Mouse (Mus musculus) kidney, embryonic 14.5 days (tissue): ENCODE results near the gene 9030025P20Rik. TPM values are rescaled to one million over a fixed set of nuclear protein-coding genes. Genes with fewer than 3 reads are reported as not detected.
"Not testable (repeated sequence)": the region's sequence is repeated elsewhere in the genome, so short reads cannot be mapped to it uniquely, and the experiment has no call there.

ENCODE experiments used
- ATAC-seq: fragments of 200-750 bp; cut with Nextera tagmentation; 2 replicates; pipeline ENCODE4 v1.8.0; 2017; ENCODE audit warnings: moderate number of reproducible peaks, mild to moderate bottlenecking, moderate TSS enrichment, moderate library complexity; ENCODE audit not compliant: low FRiP score, low TSS enrichment
- H3K27ac ChIP-seq: fragments of 300-500 bp; sonication (generic); 2 replicates; pipeline ENCODE4 v1.5.1; 2014; ENCODE audit warnings: low read depth, mild to moderate bottlenecking, low read length, moderate library complexity, mixed read lengths
- H3K27me3 ChIP-seq: fragments of 300-500 bp; sonication (generic); 2 replicates; pipeline ENCODE4 v1.6.1; 2014; ENCODE audit warnings: mild to moderate bottlenecking, low read length; ENCODE audit not compliant: control insufficient read depth, insufficient read depth
- H3K36me3 ChIP-seq: fragments of 300-500 bp; sonication (generic); 2 replicates; pipeline ENCODE4 v1.6.1; 2014; ENCODE audit warnings: low read length, mixed read lengths; ENCODE audit not compliant: control insufficient read depth, insufficient read depth
- H3K4me1 ChIP-seq: fragments of 300-500 bp; sonication (generic); 2 replicates; pipeline ENCODE4 v1.6.1; 2014; ENCODE audit warnings: low read length, mixed read lengths; ENCODE audit not compliant: control insufficient read depth, insufficient read depth
- H3K4me2 ChIP-seq: fragments of 300-500 bp; sonication (generic); replicated peaks from 2 replicates; pipeline ENCODE4 v1.6.1; 2014; ENCODE audit warnings: low read depth, mild to moderate bottlenecking, low read length
- H3K4me3 ChIP-seq: fragments of 300-500 bp; sonication (generic); 2 replicates; pipeline ENCODE4 v1.5.1; 2014; ENCODE audit warnings: mild to moderate bottlenecking, low read length
- H3K9ac ChIP-seq: fragments of 300-500 bp; sonication (generic); 2 replicates; pipeline ENCODE4 v1.6.1; 2014; ENCODE audit warnings: low read depth, mild to moderate bottlenecking, low read length, moderate library complexity
- H3K9me3 ChIP-seq: fragments of 300-500 bp; sonication (generic); 2 replicates; pipeline ENCODE4 v1.6.1; 2016; ENCODE audit warnings: low read length; ENCODE audit not compliant: control insufficient read depth
- WGBS: fragments of 180-500 bp; shearing (Covaris S2); extraction: QIAGEN DNeasy Blood & Tissue Kit; methylation state at CpG from one replicate; pipeline ENCODE4 v1.1.7; 2014; 5-methylcytosine and 5-hydroxymethylcytosine counted together
- polyA plus RNA-seq: library from polyadenylated mRNA; unstranded; fragments of >200 nt; fragmentation: Nextera tagmentation; extraction: Ambion mirVana; gene quantifications from 2 replicates; pipeline ENCODE4 v1.2.1, GENCODE M21; 2014

The 9030025P20Rik gene
- polyA plus RNA-seq, 1 experiment from 2014 or later: 8.0 TPM

DNA sequence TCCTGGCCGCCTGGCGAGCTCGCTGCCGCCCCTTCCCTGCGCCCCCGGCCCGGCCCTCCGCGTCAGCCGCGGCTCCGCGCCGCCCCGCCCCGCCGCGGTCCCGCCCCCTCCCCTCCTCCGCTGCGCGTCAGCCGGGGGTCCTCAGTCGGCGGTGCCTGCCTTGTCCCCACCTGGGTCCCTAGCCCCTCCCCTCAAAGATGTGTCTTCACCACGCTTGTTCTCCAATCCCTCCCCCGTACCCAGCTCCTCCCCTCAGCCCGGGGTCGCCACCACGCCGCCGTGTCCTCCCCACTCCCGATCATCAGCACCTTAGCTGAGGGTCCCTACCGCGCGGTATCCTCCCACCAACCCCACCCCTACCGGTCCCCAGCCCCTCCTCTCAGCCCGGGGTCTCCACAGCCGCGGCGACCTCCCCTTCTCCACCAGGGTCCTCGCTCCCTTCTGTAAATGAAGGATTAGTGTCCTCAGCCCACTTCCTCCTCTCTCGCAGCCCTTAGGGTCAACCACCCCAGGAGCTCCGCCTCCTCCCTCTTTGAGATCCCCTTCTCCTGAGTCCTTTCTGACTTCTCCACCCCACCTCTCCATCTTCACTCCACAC lies 16.6 kb upstream of the 9030025P20Rik start:
- not testable (repeated sequence) for H3K27me3 ChIP-seq, H3K9me3 ChIP-seq, H3K4me3 ChIP-seq, H3K36me3 ChIP-seq, H3K4me1 ChIP-seq, H3K9ac ChIP-seq, H3K4me2 ChIP-seq, H3K27ac ChIP-seq
- WGBS: no CpG with 5 or more reads among the region's 44 CpGs
- ATAC-seq: peak; percentile 95

DNA sequence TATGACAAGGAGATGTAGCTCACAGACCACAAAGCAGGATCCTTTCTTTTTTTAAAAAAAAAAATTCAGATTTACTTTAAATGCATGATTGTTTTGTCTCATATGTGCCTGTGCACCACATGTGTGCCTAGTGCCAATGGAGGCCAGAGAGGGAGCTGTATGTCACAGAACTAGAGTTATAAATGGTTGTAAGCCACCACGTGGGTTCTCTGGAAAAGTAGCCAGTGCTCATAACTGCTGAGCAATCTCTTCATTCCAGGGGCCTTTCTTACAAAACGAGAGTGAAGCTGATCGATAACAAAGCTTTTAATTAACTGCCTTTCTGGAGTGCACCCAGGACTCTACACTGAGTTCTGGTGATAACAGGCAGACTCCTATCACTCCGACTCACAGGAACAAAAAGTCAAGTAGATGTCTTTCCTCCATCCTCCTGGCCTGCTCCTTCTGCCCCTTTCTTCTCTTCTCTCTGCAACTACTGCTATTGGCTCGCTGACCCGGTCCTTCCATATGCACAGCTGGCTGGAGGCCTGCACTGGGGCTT lies 9.8 kb upstream of the 9030025P20Rik start:
- no CpG with 5 or more reads among the region's 6 CpGs for WGBS
- H3K4me2 ChIP-seq, H3K9me3 ChIP-seq, H3K27me3 ChIP-seq, H3K36me3 ChIP-seq, H3K9ac ChIP-seq, H3K4me1 ChIP-seq, ATAC-seq, H3K27ac ChIP-seq, H3K4me3 ChIP-seq: not testable (repeated sequence)

DNA sequence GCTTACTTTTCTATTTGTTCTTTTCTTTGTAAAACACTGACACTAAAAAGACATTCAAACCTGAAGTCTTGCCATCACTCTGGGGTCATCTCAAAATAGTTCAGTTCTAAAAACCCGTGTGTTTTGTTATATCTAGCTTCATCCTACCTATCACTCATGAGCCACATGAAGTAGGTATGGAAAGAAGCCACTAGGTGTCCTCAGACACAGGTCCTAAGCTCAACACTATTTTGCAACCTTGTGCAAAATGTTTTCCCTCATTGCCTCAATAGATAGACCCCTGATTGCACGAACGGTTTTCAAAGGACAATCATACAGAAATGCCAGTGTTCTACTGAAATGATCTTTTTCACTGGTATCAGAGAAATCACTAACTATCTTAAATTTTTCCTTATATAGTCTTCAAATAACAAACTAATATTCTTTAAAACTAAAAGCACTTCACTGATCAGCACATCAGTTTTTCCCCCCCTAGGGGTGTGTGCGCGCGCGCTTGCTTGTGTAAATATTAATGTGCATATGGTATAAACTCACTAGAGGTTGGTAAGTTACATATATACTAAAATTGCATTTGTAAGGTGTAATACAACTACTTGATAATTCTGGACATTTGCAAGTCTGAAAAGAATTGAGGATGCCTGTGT lies 428 bp upstream of the 9030025P20Rik start:
- 3% methylated on average over 4 of the region's 7 CpGs for WGBS
- H3K9me3 ChIP-seq, H3K9ac ChIP-seq, H3K4me3 ChIP-seq, H3K4me2 ChIP-seq, H3K27ac ChIP-seq, H3K27me3 ChIP-seq, H3K4me1 ChIP-seq, H3K36me3 ChIP-seq: not testable (repeated sequence)
- peak; percentile 36 for ATAC-seq

DNA sequence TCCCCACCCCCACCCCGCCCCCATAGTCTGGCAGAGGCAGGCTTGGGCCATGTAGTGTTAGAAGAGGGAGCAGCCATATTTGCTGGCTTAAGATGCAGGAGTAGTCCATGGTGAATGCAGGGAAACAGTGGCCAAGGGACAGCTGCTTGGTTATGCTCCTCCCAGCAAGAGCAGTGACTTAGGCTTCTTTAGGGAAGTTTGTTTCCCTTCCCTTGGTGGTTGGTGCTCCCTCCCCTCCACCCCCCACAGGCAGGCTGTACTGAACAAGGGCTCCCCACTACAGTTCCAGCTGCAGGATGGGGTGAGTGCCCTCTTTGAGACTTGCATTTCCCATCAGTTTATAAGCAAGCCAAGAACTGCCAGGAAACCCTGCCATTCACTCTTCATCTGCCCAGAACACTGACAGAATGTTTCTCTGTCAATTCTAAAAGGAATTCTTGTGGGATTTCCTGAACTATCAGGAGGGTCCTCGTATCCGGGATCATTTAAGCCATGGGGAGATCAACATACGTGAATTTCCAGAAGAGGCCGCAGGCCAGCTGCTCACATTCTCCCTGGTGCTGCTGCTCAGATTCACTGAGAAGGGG lies 11.9 kb downstream of the 9030025P20Rik start:
- not testable (repeated sequence) for H3K9ac ChIP-seq, ATAC-seq, H3K9me3 ChIP-seq, H3K27me3 ChIP-seq, H3K4me3 ChIP-seq, H3K4me2 ChIP-seq, H3K27ac ChIP-seq, H3K4me1 ChIP-seq, H3K36me3 ChIP-seq
- 96% methylated on average over 4 of the region's 5 CpGs for WGBS

DNA sequence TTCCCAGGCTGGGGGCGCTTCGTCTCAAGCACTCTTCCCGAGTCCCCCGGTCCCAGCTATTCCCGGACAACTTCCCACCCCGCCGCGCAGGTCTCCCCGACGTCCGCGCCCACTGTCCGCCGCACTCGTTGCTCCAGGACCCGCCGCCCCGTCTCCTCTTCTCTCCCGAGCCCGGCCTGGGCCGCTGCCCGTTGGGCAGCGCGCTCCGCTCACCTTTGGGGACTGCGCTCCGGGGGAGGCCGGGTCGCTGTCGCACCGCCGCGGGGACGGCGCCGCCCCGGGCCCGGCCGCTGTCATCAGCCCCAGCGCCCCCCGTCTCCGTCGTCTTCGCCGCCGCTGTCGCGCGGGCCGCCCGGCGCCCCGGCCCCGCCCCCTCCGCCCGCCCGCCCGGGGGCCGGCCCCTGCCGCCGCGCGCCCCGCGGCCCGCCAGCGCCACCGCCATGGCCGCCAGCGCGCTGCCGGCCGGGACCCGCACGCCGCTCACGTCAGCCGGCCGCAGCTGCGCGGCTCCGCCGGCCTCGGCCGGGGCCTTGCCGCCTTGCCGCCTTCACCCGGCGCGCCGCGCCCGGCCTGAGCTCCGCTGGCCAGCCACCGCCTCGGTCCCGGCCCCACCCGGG lies 14.4 kb downstream of the 9030025P20Rik start:
- not testable (repeated sequence) for H3K4me2 ChIP-seq, H3K4me3 ChIP-seq
- ATAC-seq: peak; percentile 81

GRCm38 (mm10) chr17:14993139-14993832 lies 15.0 kb downstream of the 9030025P20Rik start:
- peak; percentile 94 for ATAC-seq
- H3K4me1 ChIP-seq, H3K27me3 ChIP-seq, H3K9me3 ChIP-seq, H3K4me2 ChIP-seq, H3K9ac ChIP-seq, H3K27ac ChIP-seq, H3K36me3 ChIP-seq, H3K4me3 ChIP-seq: not testable (repeated sequence)
- no CpG with 5 or more reads among the region's 47 CpGs for WGBS

More for the DNA sequence above, 14.4 kb downstream of the 9030025P20Rik start:
- not testable (repeated sequence) for H3K4me1 ChIP-seq, H3K36me3 ChIP-seq, H3K9ac ChIP-seq, H3K27ac ChIP-seq, H3K9me3 ChIP-seq, H3K27me3 ChIP-seq
- WGBS: no CpG with 5 or more reads among the region's 98 CpGs

DNA sequence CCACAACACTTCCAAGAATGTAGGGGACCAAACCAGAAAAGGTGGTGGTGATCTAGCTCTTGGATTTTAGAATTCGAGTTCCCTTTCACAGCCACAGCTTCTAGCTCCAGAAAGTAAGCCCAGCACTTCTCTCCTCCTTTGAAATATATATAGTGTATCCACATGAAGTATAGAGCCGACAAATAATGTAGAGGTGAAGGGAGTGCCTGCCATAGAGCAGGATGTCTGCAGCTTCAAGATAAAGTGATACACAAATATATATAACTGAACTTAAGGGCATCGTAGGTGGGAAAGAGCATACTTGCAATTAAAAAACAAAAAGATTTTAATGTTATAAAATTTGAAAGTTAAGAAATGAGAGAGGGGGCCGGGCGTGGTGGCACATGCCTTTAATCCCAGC lies 15.9 kb downstream of the 9030025P20Rik start:
- H3K36me3 ChIP-seq: not testable (repeated sequence)

DNA sequence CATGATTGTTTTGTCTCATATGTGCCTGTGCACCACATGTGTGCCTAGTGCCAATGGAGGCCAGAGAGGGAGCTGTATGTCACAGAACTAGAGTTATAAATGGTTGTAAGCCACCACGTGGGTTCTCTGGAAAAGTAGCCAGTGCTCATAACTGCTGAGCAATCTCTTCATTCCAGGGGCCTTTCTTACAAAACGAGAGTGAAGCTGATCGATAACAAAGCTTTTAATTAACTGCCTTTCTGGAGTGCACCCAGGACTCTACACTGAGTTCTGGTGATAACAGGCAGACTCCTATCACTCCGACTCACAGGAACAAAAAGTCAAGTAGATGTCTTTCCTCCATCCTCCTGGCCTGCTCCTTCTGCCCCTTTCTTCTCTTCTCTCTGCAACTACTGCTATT lies 21.8 kb downstream of the 9030025P20Rik start:
- H3K9ac ChIP-seq, H3K4me3 ChIP-seq, H3K27ac ChIP-seq, H3K4me2 ChIP-seq, H3K9me3 ChIP-seq, H3K27me3 ChIP-seq, ATAC-seq, H3K36me3 ChIP-seq, H3K4me1 ChIP-seq: not testable (repeated sequence)
- WGBS: no CpG with 5 or more reads among the region's 4 CpGs

More for the DNA sequence above, 15.9 kb downstream of the 9030025P20Rik start:
- H3K4me3 ChIP-seq, H3K27me3 ChIP-seq, H3K4me2 ChIP-seq, ATAC-seq, H3K4me1 ChIP-seq, H3K9ac ChIP-seq, H3K27ac ChIP-seq, H3K9me3 ChIP-seq: not testable (repeated sequence)
- WGBS: no CpG with 5 or more reads among the region's 5 CpGs
